Mouse (Mus musculus) kidney, postnatal 0 days (tissue): ENCODE measurements around the gene H2-Oa. TPM values are rescaled to one million over a fixed set of nuclear protein-coding genes. Genes with fewer than 3 reads are reported as not detected.
A peak's percentile ranks its signal among the peaks of the same experiment; 100 is the strongest.

Experiments used
- ATAC-seq: fragments of 200-750 bp; cut with Nextera tagmentation; replicated peaks from 2 replicates; pipeline ENCODE4 v1.8.0; 2017; ENCODE audit warnings: low read depth, moderate number of reproducible peaks, moderate TSS enrichment, moderate library complexity; ENCODE audit not compliant: low FRiP score
- DNase-seq: peaks from one replicate; pipeline ENCODE4 v3.0.0-alpha.2; 2016; ENCODE audit warnings: low spot score
- H3K27ac ChIP-seq: fragments of 300-500 bp; sonication (generic); 2 replicates; pipeline ENCODE4 v1.5.1; 2014; ENCODE audit warnings: mild to moderate bottlenecking
- H3K27me3 ChIP-seq: fragments of 300-500 bp; sonication (generic); 2 replicates; pipeline ENCODE4 v1.6.1; 2014; ENCODE audit warnings: low read length, mixed read lengths; ENCODE audit not compliant: insufficient read depth
- H3K36me3 ChIP-seq: fragments of 300-500 bp; sonication (generic); 2 replicates; pipeline ENCODE4 v1.6.1; 2014; ENCODE audit warnings: low read length, mixed read lengths; ENCODE audit not compliant: insufficient read depth
- H3K4me1 ChIP-seq: fragments of 300-500 bp; sonication (generic); replicated peaks from 2 replicates; pipeline ENCODE4 v1.6.1; 2014; ENCODE audit warnings: antibody characterized with exemption, low read length, mixed read lengths; ENCODE audit not compliant: insufficient read depth
- H3K4me2 ChIP-seq: fragments of 300-500 bp; sonication (generic); 2 replicates; pipeline ENCODE4 v1.6.1; 2014; ENCODE audit warnings: mild to moderate bottlenecking, low read length, moderate library complexity, mixed read lengths
- H3K4me3 ChIP-seq: fragments of 300-500 bp; sonication (generic); replicated peaks from 2 replicates; pipeline ENCODE4 v1.5.1; 2014; ENCODE audit warnings: low read depth, low read length
- H3K9ac ChIP-seq: fragments of 300-500 bp; sonication (generic); 2 replicates; pipeline ENCODE4 v1.6.1; 2014; ENCODE audit warnings: low read depth, low read length
- H3K9me3 ChIP-seq: fragments of 300-500 bp; sonication (generic); replicated peaks from 2 replicates; pipeline ENCODE4 v1.6.1; 2016; ENCODE audit warnings: low read length, inconsistent platforms, mixed read lengths
- CTCF ChIP-seq: IDR thresholded peaks from 2 replicates; pipeline ENCODE4 v1.5.1; 2016; ENCODE audit warnings: antibody characterized with exemption, low read depth, mild to moderate bottlenecking, moderate library complexity
- WGBS: fragments of 180-500 bp; shearing (Covaris S2); extraction: QIAGEN DNeasy Blood & Tissue Kit; methylation state at CpG from one replicate; pipeline ENCODE4 v1.1.7; 2014; 5-methylcytosine and 5-hydroxymethylcytosine counted together
- polyA plus RNA-seq: library from polyadenylated mRNA; unstranded; fragments of >200 nt; fragmentation: Nextera tagmentation; extraction: Ambion mirVana; gene quantifications from 2 replicates; pipeline ENCODE4 v1.2.1, GENCODE M21; 2015

H2-Oa gene
- polyA plus RNA-seq, 1 experiment from 2014 or later = 0.95 TPM

DNA sequence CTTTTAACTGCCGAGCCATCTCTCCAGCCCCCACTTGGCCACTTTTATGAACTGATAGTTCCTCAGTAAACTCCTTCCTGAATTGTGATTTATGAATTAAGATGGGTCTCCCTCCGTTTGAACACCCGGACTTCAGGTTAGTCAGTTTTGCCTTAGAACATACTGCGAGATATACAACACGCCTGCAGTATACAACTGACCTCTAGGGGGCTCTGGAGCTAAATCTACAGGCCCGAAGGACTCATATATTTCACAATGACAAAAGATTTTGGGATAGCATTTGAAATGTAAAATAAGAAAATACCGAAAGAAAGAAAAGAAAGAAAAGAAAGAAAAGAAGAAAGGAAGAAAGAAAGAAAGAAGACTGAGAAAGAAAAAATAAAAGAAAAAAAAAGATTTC is 16.9 kb upstream of the H2-Oa start:
- ATAC-seq (no peak), DNase-seq (peak; percentile 60)
- Histone ChIP-seq H3K9ac (no peak overlapping the region), H3K27me3 (no peaks in the 10 kb centered on the region; the same call in 1 of the 2 replicates), H3K9me3 (no peaks in the 10 kb centered on the region), H3K27ac (no peak overlapping the region), H3K36me3 (no peaks in the 10 kb centered on the region), H3K4me3 (no peak overlapping the region), H3K4me1 (no peaks in the 10 kb centered on the region), H3K4me2 (no peak overlapping the region)
- 46% methylated on average over 7 of the region's 7 CpGs for WGBS
- peak; percentile 70 for TF ChIP-seq CTCF

- H3K4me3 ChIP-seq = no peak overlapping the region
- H3K27ac ChIP-seq = no peak overlapping the region
- DNase-seq (peak; percentile 90), ATAC-seq (no peak)
- no peaks in the 10 kb centered on the region for H3K4me1 ChIP-seq
- TF ChIP-seq CTCF = peak; percentile 86
- no peak overlapping the region for H3K9ac ChIP-seq
- under 1% methylated on average over 9 of the region's 9 CpGs for WGBS
- H3K4me2 ChIP-seq = no peak overlapping the region
- no peaks in the 10 kb centered on the region for H3K36me3 ChIP-seq
- no peaks in the 10 kb centered on the region; the same call in 1 of the 2 replicates for H3K27me3 ChIP-seq
- no peaks in the 10 kb centered on the region for H3K9me3 ChIP-seq
These were observed 14.6 kb upstream of the H2-Oa start for GRCm38 (mm10) chr17:34077549-34077948.

DNA sequence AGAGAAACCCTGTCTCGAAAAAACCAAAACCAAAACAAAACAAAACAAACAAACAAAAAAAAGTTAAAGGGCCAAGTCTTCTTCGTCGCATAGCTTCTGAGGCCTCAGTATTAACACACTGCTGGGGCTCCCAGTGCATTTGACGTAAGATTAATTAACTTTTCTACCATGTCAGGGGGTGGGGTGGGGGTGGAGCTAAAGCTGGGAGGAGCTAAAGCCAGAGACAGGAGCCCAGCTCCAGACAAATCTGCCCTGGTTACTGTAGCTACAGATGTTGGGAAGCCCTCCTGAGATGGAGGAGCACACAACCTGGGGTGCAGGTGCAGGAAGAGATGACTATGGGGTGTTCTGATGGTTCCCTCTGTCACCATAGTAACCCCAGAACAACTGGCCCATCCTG is 14.0 kb upstream of the H2-Oa start:
- DNase-seq (no peak), ATAC-seq (no peak)
- H3K27me3 ChIP-seq = no peaks in the 10 kb centered on the region; the same call in 1 of the 2 replicates
- H3K27ac ChIP-seq = no peak overlapping the region
- no peak overlapping the region for H3K9ac ChIP-seq
- no peaks in the 10 kb centered on the region for H3K9me3 ChIP-seq
- H3K4me2 ChIP-seq = no peak overlapping the region
- H3K4me3 ChIP-seq = no peak overlapping the region
- no peaks in the 10 kb centered on the region for H3K4me1 ChIP-seq
- H3K36me3 ChIP-seq = no peaks in the 10 kb centered on the region
- TF ChIP-seq CTCF = no peak
- WGBS = 48% methylated on average over 4 of the region's 4 CpGs

- no peaks in the 10 kb centered on the region for H3K4me1 ChIP-seq
- 86% methylated on average over 11 of the region's 11 CpGs for WGBS
These were observed 13.1 kb upstream of the H2-Oa start for GRCm38 (mm10) chr17:34079002-34079401.

GRCm38 (mm10) chr17:34079621-34080020 is 12.5 kb upstream of the H2-Oa start:
- Histone ChIP-seq H3K4me3 (no peak overlapping the region), H3K27me3 (no peaks in the 10 kb centered on the region; the same call in 1 of the 2 replicates), H3K36me3 (no peaks in the 10 kb centered on the region), H3K9ac (no peak overlapping the region), H3K4me2 (no peak overlapping the region), H3K9me3 (no peaks in the 10 kb centered on the region), H3K4me1 (no peaks in the 10 kb centered on the region), H3K27ac (no peak overlapping the region)
- peak; percentile 94 for DNase-seq
- peak; percentile 62 for ATAC-seq
- no peak for TF ChIP-seq CTCF
- 18% methylated on average over 5 of the region's 5 CpGs for WGBS

More at GRCm38 (mm10) chr17:34079002-34079401, 13.1 kb upstream of the H2-Oa start:
- Histone ChIP-seq H3K4me3 (no peak overlapping the region), H3K36me3 (no peaks in the 10 kb centered on the region), H3K9me3 (no peaks in the 10 kb centered on the region), H3K9ac (no peak overlapping the region), H3K27ac (no peak overlapping the region), H3K4me2 (no peak overlapping the region), H3K27me3 (no peaks in the 10 kb centered on the region; the same call in 1 of the 2 replicates)
- ATAC-seq (no peak), DNase-seq (no peak)
- TF ChIP-seq CTCF = no peak

GRCm38 (mm10) chr17:34083104-34083503 is 9.0 kb upstream of the H2-Oa start:
- Histone ChIP-seq H3K4me1 (no peaks in the 10 kb centered on the region), H3K4me3 (no peak overlapping the region), H3K9me3 (no peaks in the 10 kb centered on the region), H3K4me2 (no peak overlapping the region), H3K36me3 (no peaks in the 10 kb centered on the region), H3K27me3 (no peaks in the 10 kb centered on the region), H3K9ac (no peak overlapping the region), H3K27ac (no peak overlapping the region)
- 12% methylated on average over 8 of the region's 8 CpGs for WGBS
- DNase-seq (no peak), ATAC-seq (no peak)
- TF ChIP-seq CTCF = no peak

DNA sequence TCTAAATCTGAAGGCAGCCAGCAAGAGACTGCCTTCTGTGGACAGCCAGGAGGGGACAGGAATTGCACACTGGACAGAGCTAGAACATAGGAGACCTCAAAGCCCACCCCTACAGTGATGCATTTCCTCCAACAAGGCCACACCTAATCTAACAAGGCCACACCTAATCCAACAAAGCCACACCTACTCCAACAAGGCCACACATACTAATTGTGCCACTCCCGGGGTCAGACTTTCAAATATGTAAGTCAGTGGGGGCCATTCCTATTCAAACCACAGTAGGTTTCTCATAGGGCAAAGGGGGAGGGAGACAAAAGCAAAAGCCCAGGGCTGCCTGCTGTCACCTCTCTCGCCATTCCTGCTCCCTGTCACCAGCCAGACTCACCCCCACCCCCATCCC is 4.8 kb upstream of the H2-Oa start:
- Histone ChIP-seq H3K9me3 (no peaks in the 10 kb centered on the region), H3K36me3 (no peaks in the 10 kb centered on the region), H3K27me3 (no peaks in the 10 kb centered on the region), H3K27ac (no peak overlapping the region), H3K4me1 (no peaks in the 10 kb centered on the region), H3K4me2 (no peak overlapping the region), H3K4me3 (no peak overlapping the region), H3K9ac (no peak overlapping the region)
- DNase-seq = no peak
- 66% methylated on average over 2 of the region's 2 CpGs for WGBS
- TF ChIP-seq CTCF = no peak
- no peak for ATAC-seq
